Mouse (Mus musculus) cerebellum, postnatal 36 days (tissue): ENCODE data around the gene Gpcpd1.
A peak's percentile ranks its signal among the peaks of the same experiment; 100 is the strongest.

Experiments
- DNase-seq, 2 experiments: peaks; one replicate each; pipeline ENCODE4 v3.0.0; 2021 to 2022; ENCODE audit warnings: mixed read lengths in 2 of 2

The Gpcpd1 gene

DNA sequence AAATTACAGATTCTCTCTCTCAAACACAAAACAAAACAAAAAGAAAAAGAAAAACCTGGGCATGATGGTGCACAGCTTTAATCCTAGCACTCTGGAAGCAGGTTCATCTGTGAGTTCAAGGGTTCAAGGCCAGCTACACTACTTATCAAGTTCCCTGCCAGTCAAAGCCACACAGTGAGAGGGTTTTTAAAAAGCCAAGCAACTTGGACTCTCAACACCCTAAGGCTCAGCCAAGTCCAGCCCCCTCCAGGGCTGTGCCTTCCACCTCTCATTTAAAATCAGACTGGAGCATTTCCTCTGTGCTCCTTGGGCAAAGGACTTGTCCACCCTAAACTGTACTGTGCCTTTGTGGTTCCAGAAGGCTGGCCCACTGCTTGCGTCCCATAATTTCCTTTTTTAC is 3.3 kb downstream of the Gpcpd1 start:
- DNase-seq, result no peak

DNA sequence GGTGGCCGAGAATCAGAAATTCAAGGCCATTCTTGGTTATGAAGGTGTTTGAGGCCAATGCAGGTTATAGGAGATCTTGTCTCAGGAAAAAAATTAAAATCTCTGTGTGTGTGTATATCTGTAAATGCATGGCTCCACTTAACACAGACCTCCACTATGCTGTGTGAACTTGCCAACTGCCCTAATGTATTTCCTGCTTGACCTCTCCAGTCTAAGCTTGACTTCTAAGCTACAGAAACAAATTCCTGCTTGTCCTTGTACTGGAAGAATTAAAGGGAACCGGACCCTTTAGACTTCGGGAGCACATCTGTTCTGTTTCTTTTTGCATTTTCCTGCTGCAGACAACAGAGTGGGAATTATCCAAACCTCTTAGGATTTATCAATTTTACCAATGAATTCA is 4.4 kb downstream of the Gpcpd1 start:
- DNase-seq, result no peak

DNA sequence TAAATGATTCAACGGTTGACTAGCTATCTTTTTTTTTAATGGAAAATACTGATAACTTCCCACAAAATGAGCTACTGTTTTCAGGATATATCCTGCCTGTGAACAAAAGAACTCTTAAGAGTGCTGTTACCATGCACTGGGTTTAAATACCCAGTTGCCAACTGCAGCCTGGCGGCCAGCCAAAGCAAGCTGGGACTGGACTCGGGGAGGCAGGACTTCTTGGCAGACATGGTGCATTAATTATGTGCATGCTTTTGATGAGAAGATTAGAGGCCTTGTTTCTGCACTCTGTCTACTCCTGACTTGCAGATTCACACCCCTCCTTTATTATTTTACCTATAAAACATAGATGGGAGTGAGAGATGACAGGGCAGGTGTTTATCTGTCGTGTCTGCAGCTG is 5.3 kb downstream of the Gpcpd1 start:
- DNase-seq, result peak; percentile 29 to 44

DNA sequence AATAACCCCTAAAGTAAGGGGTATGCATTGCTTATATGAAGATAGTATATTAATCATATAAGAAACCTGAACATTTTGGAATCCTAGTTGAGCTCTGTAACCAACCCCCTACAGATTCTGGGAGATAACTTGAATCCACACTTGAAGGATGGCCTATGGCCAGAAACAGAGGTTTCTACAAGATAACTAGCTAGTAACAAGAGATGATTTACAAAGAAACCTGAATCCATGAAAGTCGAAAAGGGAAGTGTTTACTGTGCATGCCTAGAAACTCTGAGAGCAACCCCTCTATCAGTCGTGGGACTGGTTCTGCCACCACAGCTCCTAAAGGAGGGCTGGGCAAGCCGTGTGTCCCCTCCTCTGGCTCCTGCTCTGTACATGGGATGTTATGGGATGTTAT is 7.8 kb downstream of the Gpcpd1 start:
- DNase-seq, result no peak

DNA sequence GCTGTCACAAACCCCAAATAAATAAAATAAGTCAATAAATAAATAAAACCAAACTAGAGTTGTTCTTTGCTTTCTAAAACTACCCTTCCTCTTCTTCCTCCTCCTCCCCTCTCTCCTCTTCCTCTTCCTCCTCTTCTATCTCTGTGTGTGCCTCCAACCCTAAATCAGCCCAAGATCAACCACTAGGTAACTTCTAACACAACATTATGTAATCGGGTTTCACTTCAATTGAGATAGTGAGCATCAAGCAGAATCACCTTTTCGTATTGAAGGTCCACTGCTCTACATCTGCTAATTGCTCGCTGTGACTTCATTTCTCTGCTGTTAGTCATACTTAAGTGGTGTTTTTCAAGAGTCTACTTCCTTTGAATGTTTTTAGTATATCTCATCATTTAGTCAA is 8.8 kb downstream of the Gpcpd1 start:
- DNase-seq, result no peak

DNA sequence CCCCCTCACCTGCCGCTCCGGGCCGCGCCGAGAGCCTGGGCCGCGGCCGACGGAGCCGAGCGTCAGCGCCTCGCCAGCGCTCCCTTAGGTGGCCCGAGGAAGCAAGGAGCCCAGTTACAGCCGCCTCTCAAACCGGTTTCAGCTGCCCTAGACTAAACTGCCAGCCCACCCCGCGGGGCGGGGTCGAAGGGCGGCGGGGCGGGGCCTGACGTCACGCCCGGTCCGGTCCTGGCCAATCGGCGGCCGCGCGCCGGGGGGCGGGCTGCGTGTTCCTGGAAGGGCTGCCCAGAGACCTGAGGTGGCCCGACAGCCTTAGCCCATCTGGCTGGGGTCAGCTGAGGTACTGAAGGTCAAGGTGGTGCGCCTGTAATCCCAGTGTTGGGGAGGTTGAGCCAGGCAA is 9.5 kb downstream of the Gpcpd1 start:
- DNase-seq, result peak; percentile 95 to 98

DNA sequence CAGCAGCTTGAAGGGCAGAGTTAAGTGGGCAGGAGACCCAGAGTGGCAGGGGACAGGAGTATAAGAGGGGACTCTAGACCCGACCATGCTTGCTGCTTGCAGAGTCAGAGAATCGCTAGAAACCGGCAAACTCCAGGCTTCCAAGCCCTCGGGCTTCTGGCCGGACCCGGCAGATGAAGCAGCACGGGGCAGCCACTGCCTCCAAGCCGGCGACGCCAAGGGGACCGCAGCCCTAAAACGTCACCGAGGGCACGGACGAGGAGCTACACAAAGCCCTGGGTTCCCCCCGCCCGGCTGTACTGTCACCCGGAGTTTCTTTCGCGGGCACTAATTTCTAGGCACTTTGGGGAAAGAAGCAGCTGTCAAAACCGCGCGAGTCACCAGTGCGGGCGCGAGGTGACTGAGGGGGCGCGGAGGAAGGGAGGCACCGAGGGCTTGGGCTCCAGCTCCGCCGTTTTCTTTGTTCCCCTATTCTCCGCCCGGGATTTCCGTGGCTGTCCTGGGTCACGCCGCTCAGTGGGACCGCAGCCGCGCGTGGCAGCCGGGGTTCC is 10.0 kb downstream of the Gpcpd1 start:
- peak; percentile 62 to 63 for DNase-seq

DNA sequence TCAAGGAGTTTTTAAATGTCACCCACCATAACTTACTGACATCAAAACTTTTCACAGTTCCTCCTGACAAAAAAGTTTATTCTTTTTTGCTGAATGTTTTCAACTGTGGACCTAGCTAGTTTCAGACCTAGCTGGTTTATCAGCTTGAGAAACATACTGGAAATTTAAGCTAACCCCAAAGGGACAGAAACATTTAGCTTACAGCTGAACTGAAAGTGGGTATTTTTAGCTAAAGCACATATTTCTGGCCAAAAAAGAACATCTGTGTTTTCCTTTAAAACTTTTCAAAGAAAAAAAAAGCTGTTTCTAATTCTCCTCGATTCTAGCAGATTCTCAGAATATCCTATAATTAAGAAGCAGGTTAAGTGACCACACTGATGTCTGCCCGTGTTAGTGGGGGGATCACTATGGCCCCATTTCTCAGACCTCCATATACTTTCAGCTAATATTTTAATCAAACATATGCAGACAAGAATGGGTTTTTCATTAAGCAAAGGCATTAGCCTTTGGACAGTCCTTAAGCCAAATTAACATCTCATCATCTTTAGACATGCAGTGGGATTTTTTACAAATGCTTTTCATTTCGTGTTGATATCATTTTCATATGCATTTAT is 10.9 kb downstream of the Gpcpd1 start:
- no peak for DNase-seq

DNA sequence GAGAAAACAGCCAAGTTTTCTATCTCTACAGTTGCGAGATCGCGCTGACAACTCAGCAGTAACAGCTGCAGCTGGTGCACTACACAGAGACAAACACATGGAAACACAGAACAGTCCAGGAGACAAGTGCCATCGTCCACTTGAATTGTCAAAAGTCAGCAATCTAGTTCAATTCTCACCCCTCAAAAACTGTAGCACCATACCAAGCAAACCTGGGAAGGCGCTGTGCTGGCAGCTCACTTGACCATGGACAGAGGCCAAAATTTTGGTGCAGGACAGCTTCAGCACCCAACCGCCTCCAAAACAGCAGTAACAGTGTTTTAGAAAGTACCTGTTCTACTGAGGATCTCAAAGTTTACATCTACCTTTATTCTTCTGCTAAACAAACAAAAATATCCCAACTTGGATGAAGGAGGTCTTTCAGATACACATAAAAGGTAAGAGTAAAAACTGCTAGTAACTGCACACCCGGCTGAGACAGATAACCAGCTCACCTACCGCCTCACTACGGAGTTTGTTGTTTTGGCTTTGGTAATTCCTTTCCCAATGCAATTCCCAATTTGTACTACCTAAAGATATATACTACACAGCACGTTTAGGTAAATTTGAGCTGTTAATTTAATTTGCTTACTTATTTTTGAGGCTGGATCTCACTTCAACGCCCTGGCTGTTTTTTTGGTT is 11.6 kb downstream of the Gpcpd1 start:
- DNase-seq, result peak; percentile 62 to 67

DNA sequence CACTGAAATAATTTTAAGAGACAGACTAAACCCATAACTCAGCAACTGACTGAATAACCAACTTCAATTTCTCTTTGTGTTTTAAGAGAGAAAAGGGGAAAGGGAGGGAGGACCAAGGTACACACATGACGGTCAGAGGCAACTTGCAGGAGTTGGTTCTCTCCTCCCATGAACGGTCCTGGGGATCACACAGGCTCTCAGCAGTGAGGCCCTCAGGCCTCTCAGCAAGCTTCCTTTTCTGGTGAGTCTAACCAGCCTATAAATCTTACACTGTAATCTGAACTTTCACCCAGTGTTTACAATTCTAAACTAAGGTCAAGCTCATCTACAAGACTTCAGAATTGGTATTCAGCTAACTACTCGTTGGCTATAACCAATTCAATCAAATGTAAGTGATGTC is 12.3 kb downstream of the Gpcpd1 start:
- DNase-seq, result no peak

DNA sequence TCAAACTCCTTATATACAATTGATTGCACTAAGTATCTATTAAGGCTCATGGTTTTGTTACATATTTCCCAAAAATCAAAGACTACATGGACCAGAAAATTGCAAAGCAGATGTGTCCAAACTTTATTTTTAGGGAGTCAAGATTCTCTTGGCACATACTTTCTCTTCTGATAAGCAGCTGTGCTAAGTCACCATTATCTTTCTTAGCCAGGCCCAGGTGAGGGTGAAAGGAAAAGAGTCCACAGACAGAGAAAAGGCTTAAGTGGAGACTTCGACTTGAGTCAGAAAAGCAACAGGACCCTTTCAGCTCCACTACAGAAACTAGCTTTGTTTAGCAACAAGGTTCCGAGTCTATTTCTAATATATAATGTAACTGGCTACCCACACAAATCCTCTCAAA is 14.2 kb downstream of the Gpcpd1 start:
- no peak for DNase-seq

DNA sequence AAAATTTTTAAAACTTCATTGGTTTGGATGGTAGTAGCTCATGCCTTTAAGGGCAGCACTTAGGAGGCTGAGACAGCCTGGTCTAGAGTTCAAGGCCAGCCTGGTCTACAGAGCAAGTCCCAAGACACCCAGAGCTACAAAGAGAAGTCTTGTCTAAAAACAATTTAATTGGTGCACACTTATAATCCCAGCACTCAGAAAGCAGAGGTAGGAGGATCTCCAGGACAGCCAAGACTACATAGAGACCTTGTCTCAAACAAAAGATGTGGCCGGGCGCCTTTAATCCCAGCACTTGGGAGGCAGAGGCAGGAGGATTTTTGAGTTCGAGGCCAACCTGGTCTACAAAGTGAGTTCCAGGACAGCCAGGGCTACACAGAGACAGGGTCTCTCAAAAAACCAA is 14.9 kb downstream of the Gpcpd1 start:
- no peak for DNase-seq

DNA sequence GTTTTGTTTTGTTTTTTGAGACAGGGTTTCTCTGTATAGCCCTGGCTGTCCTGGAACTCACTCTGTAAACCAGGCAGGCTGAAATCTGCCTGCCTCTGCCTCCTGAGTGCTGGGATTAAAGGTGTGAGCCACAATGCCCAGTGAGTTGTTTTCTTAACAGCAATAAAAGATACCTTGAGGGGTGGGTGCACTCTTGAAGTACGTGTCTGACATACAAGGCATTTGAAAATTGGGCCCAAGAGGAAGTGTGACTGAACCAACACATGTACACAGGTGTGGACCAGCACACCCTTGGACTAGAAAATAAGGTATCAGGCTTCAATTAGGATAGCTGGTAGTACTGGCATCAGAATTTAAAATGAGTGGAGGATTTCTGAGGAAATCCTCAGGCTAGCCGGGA is 16.2 kb downstream of the Gpcpd1 start:
- no peak for DNase-seq

DNA sequence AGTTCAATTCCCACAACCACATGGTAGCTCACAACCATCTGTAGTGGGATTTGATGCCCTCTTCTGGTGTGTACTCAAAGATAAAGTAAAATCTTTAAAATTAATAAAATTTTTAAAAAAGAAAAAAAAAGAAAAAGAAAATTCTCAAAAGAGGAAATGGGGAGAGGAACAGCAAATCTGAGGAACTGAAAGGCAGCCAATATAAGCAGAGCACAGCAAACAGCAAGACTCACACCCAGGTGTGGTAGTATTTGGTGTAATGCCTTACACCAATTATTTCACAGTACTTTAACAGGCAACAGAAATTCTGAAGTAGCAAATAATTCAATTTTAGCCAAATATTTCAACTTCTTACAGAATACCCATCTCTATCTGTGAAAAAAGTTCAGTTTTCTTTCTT is 16.7 kb downstream of the Gpcpd1 start:
- DNase-seq, result no peak

DNA sequence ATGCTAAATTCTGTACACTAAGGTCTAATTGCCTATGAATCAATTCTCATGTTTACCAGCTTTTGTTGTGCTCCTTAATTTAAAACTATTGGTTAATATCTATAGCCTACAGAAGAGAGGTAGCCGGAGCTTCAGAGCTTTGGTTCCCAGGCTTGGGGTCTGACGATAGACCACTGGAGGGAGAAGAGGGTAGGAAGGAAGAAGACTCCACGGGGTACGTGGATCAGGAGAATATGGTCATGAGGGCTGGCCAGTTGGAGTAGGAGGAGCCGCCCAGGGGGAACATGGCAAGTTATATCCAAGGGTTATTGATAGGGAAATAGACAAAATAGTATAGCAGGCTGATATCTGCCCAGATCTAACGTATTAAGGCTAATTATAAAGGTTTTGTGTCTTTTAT is 17.8 kb downstream of the Gpcpd1 start:
- no peak for DNase-seq

DNA sequence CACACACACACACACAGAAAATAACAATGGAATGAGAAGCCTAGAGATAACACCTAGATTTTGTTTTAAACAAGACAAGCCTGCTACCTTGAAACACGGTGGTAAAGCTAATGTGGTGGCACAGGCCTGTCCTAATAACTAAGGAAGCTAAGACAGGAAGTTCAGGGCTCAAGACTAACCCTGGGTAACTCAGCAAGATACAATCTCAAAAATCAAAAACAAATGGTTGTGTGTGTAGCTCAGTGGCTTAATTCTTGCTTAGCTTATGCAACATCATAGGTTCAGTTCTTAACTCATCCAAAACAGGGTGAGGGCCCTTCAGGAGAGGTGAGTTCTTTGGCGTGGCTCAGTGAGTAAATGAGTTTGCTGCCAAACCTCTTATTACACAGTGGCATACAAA is 20.1 kb downstream of the Gpcpd1 start:
- DNase-seq, result no peak

DNA sequence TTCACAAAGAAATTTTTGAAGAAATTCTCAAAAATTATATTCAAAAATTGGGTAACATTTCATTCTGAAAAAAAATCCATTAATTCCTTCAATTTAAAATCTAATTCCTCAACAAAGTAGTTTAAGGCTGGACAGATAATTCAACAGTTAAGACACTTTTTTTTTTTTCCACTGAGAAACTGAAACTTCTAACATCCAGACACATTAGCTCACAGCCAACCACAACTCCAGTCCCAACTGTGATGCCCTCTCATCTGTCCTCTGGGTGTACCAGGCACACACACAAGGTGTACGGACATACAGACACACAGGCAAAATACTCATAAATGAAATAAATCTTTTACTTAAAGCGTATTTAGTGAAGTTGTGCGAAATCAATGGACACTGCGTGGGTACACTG is 25.7 kb downstream of the Gpcpd1 start:
- DNase-seq, result no peak

DNA sequence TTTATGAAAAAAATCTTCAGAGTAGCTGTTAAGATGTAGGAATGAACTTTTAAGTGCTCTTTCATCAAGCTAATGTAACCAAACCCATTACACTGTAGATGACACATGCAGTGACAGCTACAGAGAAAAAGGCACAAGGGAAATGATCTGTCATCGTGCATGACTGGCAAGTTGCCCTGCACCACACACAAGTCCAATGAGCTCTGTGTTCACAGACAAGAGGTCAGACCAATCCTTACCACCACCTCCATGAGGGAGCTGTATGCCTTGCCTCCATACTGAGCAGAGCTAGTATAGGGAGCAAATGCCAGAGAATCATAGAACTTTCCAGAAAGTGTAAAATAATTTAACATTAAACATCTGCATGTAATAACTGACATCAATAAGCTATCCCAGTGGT is 59.7 kb downstream of the Gpcpd1 start:
- no peak for DNase-seq

DNA sequence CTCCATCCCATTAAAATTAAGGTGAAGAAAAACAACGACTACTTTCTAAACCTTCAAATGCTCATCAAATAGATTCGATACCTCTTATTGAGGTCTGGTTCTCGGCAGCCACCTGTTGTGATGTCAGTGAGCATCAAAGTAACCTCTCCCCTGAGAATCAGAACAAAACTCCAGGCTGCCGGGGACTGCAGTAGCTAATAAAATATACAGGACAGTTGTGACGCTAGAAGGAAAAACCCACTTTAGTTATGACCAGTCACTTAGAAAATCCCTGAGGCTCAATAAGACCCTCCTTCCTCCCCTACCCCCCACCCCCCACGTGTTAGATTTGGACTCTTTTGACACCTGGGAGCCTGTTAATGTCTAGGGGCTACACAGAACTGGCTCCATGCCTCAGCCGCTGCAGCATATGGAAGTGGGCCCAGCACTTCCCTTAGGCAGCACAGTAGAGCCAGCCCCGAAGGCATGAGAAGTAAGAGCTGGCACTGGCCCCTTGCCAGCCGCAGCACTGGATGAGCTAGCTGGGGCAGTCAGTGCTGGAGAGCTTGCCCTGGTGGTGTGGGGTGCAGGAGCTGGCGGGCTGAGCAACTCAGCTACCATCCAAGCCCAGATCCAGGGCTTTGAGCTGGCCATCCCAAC is 60.5 kb downstream of the Gpcpd1 start:
- no peak for DNase-seq

DNA sequence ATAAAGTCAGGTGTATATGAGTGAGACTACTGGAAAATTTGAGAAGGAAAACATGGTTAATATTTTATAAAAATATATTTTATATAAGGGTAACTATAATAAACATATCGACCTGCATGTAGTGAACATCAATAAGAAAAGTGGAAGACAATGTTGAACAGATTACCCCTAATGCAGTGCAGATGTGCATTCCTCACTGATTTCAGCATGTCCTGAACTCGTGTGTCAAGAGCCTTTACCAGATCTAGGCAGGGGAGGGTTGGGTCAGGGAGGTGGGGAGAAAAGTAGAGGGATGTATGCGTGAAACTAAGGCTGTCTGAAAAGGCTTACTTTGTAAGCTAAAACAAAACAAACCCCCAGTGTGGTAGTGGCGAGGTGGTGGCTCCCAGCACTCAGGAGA is 61.4 kb downstream of the Gpcpd1 start:
- no peak for DNase-seq

DNA sequence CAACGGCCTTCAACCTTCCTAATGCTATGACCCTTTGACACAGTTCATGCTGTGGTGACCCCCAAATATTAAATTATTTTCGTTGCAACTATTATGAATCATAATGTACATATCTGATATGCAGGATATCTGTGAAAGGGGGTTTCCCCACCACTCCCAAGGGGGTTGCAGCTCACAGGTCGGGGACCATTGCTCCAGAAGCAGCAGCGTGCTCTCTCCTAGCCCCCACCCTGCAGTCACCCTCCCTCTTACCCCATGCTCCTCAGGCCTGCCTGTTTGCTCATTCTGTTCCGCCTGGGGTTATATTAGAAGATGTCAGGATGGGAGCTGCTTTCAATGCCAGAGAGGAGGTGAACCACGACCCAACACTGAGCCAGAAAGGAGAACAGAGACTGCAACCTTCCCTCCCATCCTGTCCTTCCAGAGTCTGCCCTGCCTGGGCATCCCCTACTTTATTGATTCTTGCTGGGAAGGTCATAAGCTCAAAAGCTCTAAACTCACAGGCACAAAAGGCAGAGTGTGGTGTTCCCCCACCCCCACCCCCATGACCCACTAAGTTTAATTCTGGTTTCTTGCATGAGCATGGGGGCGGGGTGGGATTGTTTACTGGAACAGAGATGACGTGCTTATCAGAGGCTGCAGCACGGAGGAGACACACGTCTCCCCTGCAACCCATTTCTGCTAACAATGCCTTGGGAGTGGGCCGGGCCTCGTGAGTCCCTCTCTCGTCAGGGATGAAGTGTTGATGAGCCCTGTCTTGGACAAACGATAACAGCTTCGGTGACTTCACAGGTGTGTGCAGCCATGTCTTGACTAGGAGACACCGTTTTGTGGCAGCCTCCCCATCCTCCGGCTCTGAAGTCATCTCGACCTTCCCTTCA is 69.3 kb downstream of the Gpcpd1 start:
- no peak for DNase-seq

DNA sequence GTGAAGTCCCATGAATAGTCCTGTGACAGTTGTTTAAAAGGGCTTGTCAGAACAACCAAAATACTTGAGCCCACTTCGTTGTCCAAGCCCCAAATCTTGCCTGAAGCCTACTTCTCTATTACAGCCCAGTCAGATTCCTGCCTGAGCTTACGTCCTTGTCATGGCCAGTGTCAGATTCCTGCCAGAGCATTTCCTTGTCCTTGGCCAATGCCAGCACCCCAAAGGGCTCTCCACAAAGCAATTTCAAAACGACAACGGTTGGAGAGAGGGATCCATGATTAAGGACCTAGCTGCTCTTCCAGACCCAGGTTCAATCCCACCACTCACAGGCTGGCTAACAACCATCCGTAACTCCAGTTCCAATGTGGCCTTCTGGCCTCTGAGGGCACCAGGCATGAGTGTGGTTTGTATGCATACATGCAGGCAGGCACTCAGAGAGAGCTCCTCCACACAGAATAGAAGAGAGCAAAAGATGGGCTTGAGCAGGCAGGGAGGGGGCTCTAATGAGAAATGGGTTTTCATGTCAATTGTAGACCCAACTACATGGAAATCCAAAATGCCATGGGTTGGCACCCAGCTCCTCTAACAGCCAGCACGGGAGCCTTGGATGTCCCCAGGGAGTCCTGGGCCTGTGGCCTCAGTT is 70.2 kb downstream of the Gpcpd1 start:
- DNase-seq, result no peak
